Mouse (Mus musculus): Measurements from ENCODE around the gene Acvr1b. TPM values are rescaled to one million over a fixed set of nuclear protein-coding genes. Genes with fewer than 3 reads are reported as not detected.

Acvr1b gene
- polyA plus RNA-seq, 1 experiment = 8.2 TPM

GRCm38 (mm10) chr15:101182676-101183075, 8.8 kb downstream of the Acvr1b start:
- TF ChIP-seq GATA1 (IDR thresholded peaks at IDR 0.05; ENCODE audit: borderline replicate concordance, low read length) (no peak), FLI1 (IDR thresholded peaks at IDR 0.05; ENCODE audit: low read length) (no peak)
- no peak overlapping the region for H3K4me3 ChIP-seq (replicated peaks)
- peaks cover 80% of the 10 kb centered on the region for H3K4me1 ChIP-seq
- H3K9me3 ChIP-seq = no peaks in the 10 kb centered on the region
- H3K36me3 ChIP-seq (replicated peaks; ENCODE audit: low read length) = peaks cover 78% of the 10 kb centered on the region
- no peaks in the 10 kb centered on the region for H3K27me3 ChIP-seq (replicated peaks)

- Histone ChIP-seq H3K27me3 (replicated peaks) (no peaks in the 10 kb centered on the region), H3K4me3 (replicated peaks) (no peak overlapping the region), H3K9me3 (no peaks in the 10 kb centered on the region), H3K4me1 (peaks cover 80% of the 10 kb centered on the region), H3K36me3 (replicated peaks; ENCODE audit: low read length) (peaks cover 66% of the 10 kb centered on the region)
- TF ChIP-seq GATA1 (IDR thresholded peaks at IDR 0.05; ENCODE audit: borderline replicate concordance, low read length) (no peak), FLI1 (IDR thresholded peaks at IDR 0.05; ENCODE audit: low read length) (no peak)
Observed at GRCm38 (mm10) chr15:101184300-101184699, 10.4 kb downstream of the Acvr1b start.

GRCm38 (mm10) chr15:101185549-101185948, 11.7 kb downstream of the Acvr1b start:
- Histone ChIP-seq H3K4me3 (replicated peaks) (no peak overlapping the region), H3K27me3 (replicated peaks) (no peaks in the 10 kb centered on the region), H3K36me3 (replicated peaks; ENCODE audit: low read length) (peaks cover 60% of the 10 kb centered on the region), H3K4me1 (peaks cover 80% of the 10 kb centered on the region), H3K9me3 (no peaks in the 10 kb centered on the region)
- TF ChIP-seq GATA1 (IDR thresholded peaks at IDR 0.05; ENCODE audit: borderline replicate concordance, low read length) (no peak), FLI1 (IDR thresholded peaks at IDR 0.05; ENCODE audit: low read length) (no peak)

GRCm38 (mm10) chr15:101187907-101188306, 14.0 kb downstream of the Acvr1b start:
- H3K4me1 ChIP-seq = peaks cover 88% of the 10 kb centered on the region
- H3K4me3 ChIP-seq (replicated peaks) = no peak overlapping the region
- peaks cover 45% of the 10 kb centered on the region for H3K36me3 ChIP-seq (replicated peaks; ENCODE audit: low read length)
- H3K9me3 ChIP-seq = no peaks in the 10 kb centered on the region
- TF ChIP-seq FLI1 (IDR thresholded peaks at IDR 0.05; ENCODE audit: low read length) (no peak), GATA1 (IDR thresholded peaks at IDR 0.05; ENCODE audit: borderline replicate concordance, low read length) (no peak)
- H3K27me3 ChIP-seq (replicated peaks) = no peaks in the 10 kb centered on the region

GRCm38 (mm10) chr15:101189981-101190761, 16.3 kb downstream of the Acvr1b start:
- Histone ChIP-seq H3K27me3 (replicated peaks) (no peaks in the 10 kb centered on the region), H3K36me3 (replicated peaks; ENCODE audit: low read length) (peaks cover 45% of the 10 kb centered on the region), H3K4me3 (replicated peaks) (peak overlapping the region; percentile 75), H3K9me3 (no peaks in the 10 kb centered on the region), H3K4me1 (peaks cover 92% of the 10 kb centered on the region)
- TF ChIP-seq GATA1 (IDR thresholded peaks at IDR 0.05; ENCODE audit: borderline replicate concordance, low read length) (no peak), FLI1 (IDR thresholded peaks at IDR 0.05; ENCODE audit: low read length) (no peak)

- no peaks in the 10 kb centered on the region for H3K9me3 ChIP-seq
- peak overlapping the region; percentile 29 for H3K4me3 ChIP-seq (replicated peaks)
- H3K4me1 ChIP-seq = peaks cover 98% of the 10 kb centered on the region
Observed at GRCm38 (mm10) chr15:101190762-101191150, 16.9 kb downstream of the Acvr1b start.

GRCm38 (mm10) chr15:101191459-101192259, 17.8 kb downstream of the Acvr1b start:
- Histone ChIP-seq H3K36me3 (replicated peaks; ENCODE audit: low read length) (peaks cover 47% of the 10 kb centered on the region), H3K4me3 (replicated peaks) (peak overlapping the region; percentile 62), H3K9me3 (no peaks in the 10 kb centered on the region), H3K4me1 (peaks cover 99% of the 10 kb centered on the region), H3K27me3 (replicated peaks) (no peaks in the 10 kb centered on the region)
- no peak for TF ChIP-seq GATA1 (IDR thresholded peaks at IDR 0.05; ENCODE audit: borderline replicate concordance, low read length)
- TF ChIP-seq FLI1 (IDR thresholded peaks at IDR 0.05; ENCODE audit: low read length) = no peak

More at GRCm38 (mm10) chr15:101190762-101191150, 16.9 kb downstream of the Acvr1b start:
- TF ChIP-seq FLI1 (IDR thresholded peaks at IDR 0.05; ENCODE audit: low read length) = no peak
- TF ChIP-seq GATA1 (IDR thresholded peaks at IDR 0.05; ENCODE audit: borderline replicate concordance, low read length) = no peak
- H3K27me3 ChIP-seq (replicated peaks) = no peaks in the 10 kb centered on the region
- H3K36me3 ChIP-seq (replicated peaks; ENCODE audit: low read length) = peaks cover 45% of the 10 kb centered on the region

- no peak overlapping the region for H3K4me3 ChIP-seq (replicated peaks)
- H3K36me3 ChIP-seq (replicated peaks; ENCODE audit: low read length) = peaks cover 41% of the 10 kb centered on the region
- peaks cover 96% of the 10 kb centered on the region for H3K4me1 ChIP-seq
- H3K9me3 ChIP-seq = no peaks in the 10 kb centered on the region
- no peak for TF ChIP-seq GATA1 (IDR thresholded peaks at IDR 0.05; ENCODE audit: borderline replicate concordance, low read length)
- no peak for TF ChIP-seq FLI1 (IDR thresholded peaks at IDR 0.05; ENCODE audit: low read length)
- H3K27me3 ChIP-seq (replicated peaks) = no peaks in the 10 kb centered on the region
Observed at GRCm38 (mm10) chr15:101192260-101192640, 18.4 kb downstream of the Acvr1b start.

GRCm38 (mm10) chr15:101192651-101193050, 18.8 kb downstream of the Acvr1b start:
- H3K9me3 ChIP-seq = no peaks in the 10 kb centered on the region
- H3K4me3 ChIP-seq (replicated peaks) = no peak overlapping the region
- peaks cover 96% of the 10 kb centered on the region for H3K4me1 ChIP-seq
- H3K36me3 ChIP-seq (replicated peaks; ENCODE audit: low read length) = peaks cover 41% of the 10 kb centered on the region
- TF ChIP-seq GATA1 (IDR thresholded peaks at IDR 0.05; ENCODE audit: borderline replicate concordance, low read length) (no peak), FLI1 (IDR thresholded peaks at IDR 0.05; ENCODE audit: low read length) (no peak)
- no peaks in the 10 kb centered on the region for H3K27me3 ChIP-seq (replicated peaks)

GRCm38 (mm10) chr15:101193971-101194370, 20.1 kb downstream of the Acvr1b start:
- H3K27me3 ChIP-seq (replicated peaks) = no peaks in the 10 kb centered on the region
- peaks cover 54% of the 10 kb centered on the region for H3K36me3 ChIP-seq (replicated peaks; ENCODE audit: low read length)
- H3K9me3 ChIP-seq = no peaks in the 10 kb centered on the region
- TF ChIP-seq FLI1 (IDR thresholded peaks at IDR 0.05; ENCODE audit: low read length) = no peak
- no peak for TF ChIP-seq GATA1 (IDR thresholded peaks at IDR 0.05; ENCODE audit: borderline replicate concordance, low read length)
- H3K4me1 ChIP-seq = peaks cover 91% of the 10 kb centered on the region
- no peak overlapping the region for H3K4me3 ChIP-seq (replicated peaks)

Measured in megakaryocyte, embryonic 14.5 days (primary cell).